Mouse (Mus musculus): Measurements from ENCODE around the gene Slc18a2.

Slc18a2 gene

GRCm38 (mm10) chr19:59280841-59281240 lies 20.1 kb downstream of the Slc18a2 start:
- no peak for DNase-seq

- DNase-seq, result no peak
These were observed 21.3 kb downstream of the Slc18a2 start for GRCm38 (mm10) chr19:59282001-59282400.

DNA sequence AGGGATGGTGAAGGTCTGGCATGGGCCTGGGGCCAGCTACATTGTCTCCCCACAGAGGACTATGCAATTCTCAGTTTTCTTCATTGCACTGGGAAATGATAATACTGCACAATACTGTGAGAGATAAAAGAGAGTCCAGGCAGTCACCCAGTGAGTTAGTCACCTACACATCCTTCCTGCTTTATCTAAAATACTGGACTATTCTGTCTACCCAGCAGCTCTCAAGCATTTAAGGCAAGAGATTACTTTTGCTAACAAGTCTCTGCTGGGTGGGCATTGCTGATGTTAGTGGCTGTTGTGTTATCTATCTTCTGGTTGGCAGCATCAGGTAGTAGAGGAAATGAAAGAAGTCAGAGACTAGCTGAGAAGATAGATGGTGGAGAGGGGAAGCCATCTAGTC lies 28.3 kb downstream of the Slc18a2 start:
- no peak for DNase-seq

- no peak for DNase-seq
These were observed 29.1 kb downstream of the Slc18a2 start for GRCm38 (mm10) chr19:59289811-59290210.

GRCm38 (mm10) chr19:59292183-59292839 lies 31.6 kb downstream of the Slc18a2 start:
- no peak for DNase-seq

- DNase-seq, result no peak
These were observed 54.6 kb downstream of the Slc18a2 start for GRCm38 (mm10) chr19:59315308-59315707.

DNA sequence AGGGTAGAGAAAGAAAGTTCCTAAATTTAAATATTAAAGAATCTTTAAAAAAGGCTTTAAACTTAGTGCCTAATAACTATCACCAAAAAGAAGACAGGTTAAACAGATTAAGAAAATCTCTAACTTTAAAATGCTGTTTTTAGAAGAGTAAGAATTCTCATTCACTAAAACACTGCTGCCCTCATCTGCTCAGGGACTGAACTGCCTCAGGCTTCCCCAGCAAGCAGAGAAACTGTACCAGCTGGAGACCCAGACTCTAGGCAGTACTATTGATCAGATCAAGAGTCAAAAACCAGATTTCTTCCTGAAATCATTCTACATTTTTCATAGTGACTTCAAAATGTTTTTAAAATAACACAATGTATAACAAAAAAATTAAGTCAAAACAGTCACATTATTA lies 55.9 kb downstream of the Slc18a2 start:
- no peak for DNase-seq

- no peak for DNase-seq
These were observed 61.3 kb downstream of the Slc18a2 start, which contains the start of gene Rps12-ps3 for GRCm38 (mm10) chr19:59321990-59322389. TSS of gene Rps12-ps3 (plus strand) at chr19:59322290.

GRCm38 (mm10) chr19:59330816-59331225 lies 70.1 kb downstream of the Slc18a2 start:
- no peak for DNase-seq

GRCm38 (mm10) chr19:59336655-59337054 lies 76.0 kb downstream of the Slc18a2 start:
- DNase-seq, result no peak

GRCm38 (mm10) chr19:59337872-59338681 lies 77.4 kb downstream of the Slc18a2 start:
- DNase-seq, result no peak

- no peak for DNase-seq
These were observed 79.2 kb downstream of the Slc18a2 start for GRCm38 (mm10) chr19:59339908-59340307.

DNA sequence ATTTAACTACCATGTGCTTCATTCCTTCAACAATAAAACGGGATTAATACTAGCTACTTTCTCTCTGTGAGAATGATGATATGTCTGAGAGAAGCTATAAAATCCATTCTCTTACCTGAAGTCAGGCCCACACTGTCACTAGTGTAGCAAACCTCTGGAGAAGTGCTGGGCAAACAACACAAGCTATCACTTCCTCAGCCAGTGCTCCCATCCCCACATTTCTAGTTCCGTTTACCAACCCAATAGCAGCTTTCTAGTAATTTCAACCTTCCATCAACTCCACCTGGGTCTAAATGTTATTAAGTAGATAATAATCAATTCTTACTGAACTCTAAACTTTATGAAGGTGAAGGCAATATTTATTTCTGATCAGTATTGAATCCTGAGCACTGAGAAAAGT lies 82.3 kb downstream of the Slc18a2 start:
- no peak for DNase-seq

GRCm38 (mm10) chr19:59344304-59344711 lies 83.6 kb downstream of the Slc18a2 start:
- peak; percentile 19 for DNase-seq

DNA sequence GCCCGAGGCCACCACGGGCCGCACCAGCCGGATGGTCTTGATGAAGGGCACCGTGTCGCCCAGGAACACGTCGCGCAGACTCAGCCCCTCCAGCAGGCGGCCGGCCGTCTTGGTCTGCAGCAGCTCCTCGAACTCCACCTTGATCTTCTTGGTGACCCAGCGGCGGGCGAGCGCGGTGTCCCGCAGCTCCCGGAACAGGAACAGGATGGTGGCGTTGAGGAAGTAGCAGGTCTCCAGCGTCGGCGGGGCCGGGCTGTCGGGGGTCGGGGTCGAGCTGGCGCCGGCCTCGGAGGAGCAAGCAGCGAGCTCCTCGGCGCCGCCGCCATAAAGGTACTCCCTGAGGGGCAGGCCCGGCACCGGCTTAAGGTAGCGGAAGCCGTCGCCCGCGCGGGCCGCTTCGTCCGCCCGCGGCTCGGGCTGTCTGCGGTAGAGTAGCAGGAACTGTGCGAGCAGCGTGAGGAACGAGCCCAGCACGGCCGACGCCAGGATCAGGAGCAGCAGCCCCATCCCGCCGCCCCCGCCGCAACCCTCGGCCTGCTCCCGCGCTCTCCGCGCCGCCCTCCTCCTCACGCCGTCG lies 84.5 kb downstream of the Slc18a2 start:
- peak; percentile 48 for DNase-seq

All from cerebellum, adult 8-10 months (tissue).